Mouse (Mus musculus): ENCODE measurements around the gene Kat14. TPM values are rescaled to one million over a fixed set of nuclear protein-coding genes. Genes with fewer than 3 reads are reported as not detected.

Gene Kat14
- 10.4 and 14.7 TPM in 2 replicates for polyA plus RNA-seq (2012; rRNA removed)

GRCm38 (mm10) chr2:144368400-144369019 lies at the start of gene Kat14, which contains the start of gene Pet117:
Kat14 (plus strand) TSS chr2:144368983.
Pet117 (plus strand) TSS chr2:144368996.

GRCm38 (mm10) chr2:144331401-144332302 lies 37.1 kb upstream of the Kat14 start, which contains the start of gene Ovol2:
Ovol2 (minus strand) TSS chr2:144332146.

Other genes with a start within 250 kb of the Kat14 start
- gene Mgme1, start 98.3 kb upstream of the Kat14 start, polyA plus RNA-seq (2012; rRNA removed): 0.81 and 0.90 TPM in 2 replicates
- gene Snx5, start 98.1 kb upstream of the Kat14 start, polyA plus RNA-seq (2012; rRNA removed): 15.9 and 19.4 TPM in 2 replicates
- 12.7 and 21.5 TPM in 2 replicates for gene Ovol2, start 36.8 kb upstream of the Kat14 start, polyA plus RNA-seq (2012; rRNA removed)
- not detected in 2 replicates for gene Pet117, start within 50 bp of the Kat14 start, polyA plus RNA-seq (2012; rRNA removed)
- gene Dzank1, start 158.4 kb downstream of the Kat14 start, polyA plus RNA-seq (2012; rRNA removed): 0.08 and 0.18 TPM in 2 replicates
- 0.31 and 1.3 TPM in 2 replicates for gene Polr3f, start 158.7 kb downstream of the Kat14 start, polyA plus RNA-seq (2012; rRNA removed)
- 2.0 and 2.6 TPM in 2 replicates for gene Rbbp9, start 181.9 kb downstream of the Kat14 start, polyA plus RNA-seq (2012; rRNA removed)
- 20.6 and 21.8 TPM in 2 replicates for gene Sec23b, start 187.2 kb downstream of the Kat14 start, polyA plus RNA-seq (2012; rRNA removed)
- 0.49 TPM in 1 of 2 replicates, not detected in the other for gene Smim26, start 225.1 kb downstream of the Kat14 start, polyA plus RNA-seq (2012; rRNA removed)
- gene Dtd1, start 230.9 kb downstream of the Kat14 start, polyA plus RNA-seq (2012; rRNA removed): 2.4 and 3.2 TPM in 2 replicates

Data from stomach, adult 2 months (tissue).